Mouse (Mus musculus): Measurements from ENCODE around the gene Olfr1348. TPM values are rescaled to one million over a fixed set of nuclear protein-coding genes. Genes with fewer than 3 reads are reported as not detected.
"Not testable (repeated sequence)": the region's sequence is repeated elsewhere in the genome, so short reads cannot be mapped to it uniquely, and the experiment has no call there.

The Olfr1348 gene
- total and polyA plus RNA-seq, 2 experiments from 2014 or later, result not detected

- Histone ChIP-seq H3K4me2 (ENCODE audit: low read depth, low read length) (no peak within 1 kb of the TSS), H3K4me1 (ENCODE audit: control insufficient read depth, insufficient read depth) (no peaks in the 10 kb centered on the region), H3K36me3 (replicated peaks; ENCODE audit: control insufficient read depth, insufficient read depth, low read length) (no peaks in the 10 kb centered on the region), H3K9me3 (replicated peaks; ENCODE audit: control insufficient read depth, low read length) (peaks cover 3% of the 10 kb centered on the region), H3K27me3 (ENCODE audit: control insufficient read depth, insufficient read depth, low read length) (no peaks in the 10 kb centered on the region), H3K4me3 (ENCODE audit: low read depth, low read length) (no peak within 1 kb of the TSS), H3K9ac (replicated peaks; ENCODE audit: low read depth, low read length) (no peak within 1 kb of the TSS), H3K27ac (ENCODE audit: low read depth) (no peak within 1 kb of the TSS)
- TF ChIP-seq CTCF (IDR thresholded peaks at IDR 0.05; ENCODE audit: low read depth) (no peak), EP300 (IDR thresholded peaks at IDR 0.05; ENCODE audit: low read depth) (no peak)
- no peak for DNase-seq (ENCODE audit: low spot score)
- ATAC-seq (ENCODE audit: insufficient read depth, low read depth), result no peak
- 21% methylated on average over 2 of the region's 2 CpGs for WGBS
These were observed 21.7 kb downstream of the Olfr1348 start, which contains the start of gene Olfr5 for GRCm38 (mm10) chr7:6486841-6487240. Gene Olfr5 (minus strand): TSS chr7:6486941.

GRCm38 (mm10) chr7:6477633-6478032 lies 30.9 kb downstream of the Olfr1348 start:
- H3K36me3 ChIP-seq (replicated peaks; ENCODE audit: control insufficient read depth, insufficient read depth, low read length); H3K4me1 ChIP-seq (ENCODE audit: control insufficient read depth, insufficient read depth); H3K27me3 ChIP-seq (ENCODE audit: control insufficient read depth, insufficient read depth, low read length); H3K9ac ChIP-seq (replicated peaks; ENCODE audit: low read depth, low read length); H3K27ac ChIP-seq (ENCODE audit: low read depth); H3K9me3 ChIP-seq (replicated peaks; ENCODE audit: control insufficient read depth, low read length); H3K4me3 ChIP-seq (ENCODE audit: low read depth, low read length); H3K4me2 ChIP-seq (ENCODE audit: low read depth, low read length); DNase-seq (ENCODE audit: low spot score); ATAC-seq (ENCODE audit: insufficient read depth, low read depth): not testable (repeated sequence)
- WGBS, result 54% methylated on average over 2 of the region's 2 CpGs

- Histone ChIP-seq H3K36me3 (replicated peaks; ENCODE audit: control insufficient read depth, insufficient read depth, low read length) (no peaks in the 10 kb centered on the region), H3K27me3 (ENCODE audit: control insufficient read depth, insufficient read depth, low read length) (no peaks in the 10 kb centered on the region), H3K9ac (replicated peaks; ENCODE audit: low read depth, low read length) (no peak within 1 kb of the TSS), H3K4me3 (ENCODE audit: low read depth, low read length) (no peak within 1 kb of the TSS), H3K9me3 (replicated peaks; ENCODE audit: control insufficient read depth, low read length) (no peaks in the 10 kb centered on the region), H3K4me2 (ENCODE audit: low read depth, low read length) (no peak within 1 kb of the TSS), H3K27ac (ENCODE audit: low read depth) (no peak within 1 kb of the TSS), H3K4me1 (ENCODE audit: control insufficient read depth, insufficient read depth) (no peaks in the 10 kb centered on the region)
- DNase-seq (ENCODE audit: low spot score), result no peak
- TF ChIP-seq EP300 (IDR thresholded peaks at IDR 0.05; ENCODE audit: low read depth), result no peak
- ATAC-seq (ENCODE audit: insufficient read depth, low read depth), result no peak
These were observed 41.6 kb downstream of the Olfr1348 start, which contains the start of gene Olfr1346 for GRCm38 (mm10) chr7:6466951-6467350. Gene Olfr1346 (plus strand): TSS chr7:6467101.

DNA sequence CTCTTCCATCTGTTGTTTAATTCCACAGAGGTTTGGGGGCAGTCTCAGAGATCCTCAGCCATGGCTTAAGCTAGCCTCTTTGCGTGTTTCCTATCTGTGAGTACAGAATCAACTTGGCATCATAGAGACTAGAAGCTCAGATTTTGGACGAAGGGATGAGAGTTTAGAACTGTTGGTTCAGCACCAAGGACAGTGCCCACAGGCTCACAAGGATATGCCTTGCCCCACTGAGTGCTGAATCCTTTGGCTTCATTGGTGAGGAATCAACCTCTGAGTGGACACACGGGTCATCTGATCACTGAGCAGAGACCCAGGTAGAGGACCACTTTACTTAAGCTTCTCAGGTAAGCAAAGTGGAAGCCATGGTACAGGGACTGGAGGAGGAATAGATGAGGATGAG lies 52.1 kb downstream of the Olfr1348 start:
- no peaks in the 10 kb centered on the region for H3K4me1 ChIP-seq (ENCODE audit: control insufficient read depth, insufficient read depth)
- ATAC-seq (ENCODE audit: insufficient read depth, low read depth) (no peak), DNase-seq (ENCODE audit: low spot score) (no peak)
- H3K4me2 ChIP-seq (ENCODE audit: low read depth, low read length), result no peak overlapping the region
- no peaks in the 10 kb centered on the region for H3K36me3 ChIP-seq (replicated peaks; ENCODE audit: control insufficient read depth, insufficient read depth, low read length)
- no peak overlapping the region for H3K9ac ChIP-seq (replicated peaks; ENCODE audit: low read depth, low read length)
- H3K27me3 ChIP-seq (ENCODE audit: control insufficient read depth, insufficient read depth, low read length), result no peaks in the 10 kb centered on the region
- H3K27ac ChIP-seq (ENCODE audit: low read depth), result no peak overlapping the region
- H3K9me3 ChIP-seq (replicated peaks; ENCODE audit: control insufficient read depth, low read length), result no peaks in the 10 kb centered on the region
- WGBS, result 41% methylated on average over 3 of the region's 3 CpGs
- TF ChIP-seq CTCF (IDR thresholded peaks at IDR 0.05; ENCODE audit: low read depth) (no peak), EP300 (IDR thresholded peaks at IDR 0.05; ENCODE audit: low read depth) (no peak)
- no peak overlapping the region for H3K4me3 ChIP-seq (ENCODE audit: low read depth, low read length)

GRCm38 (mm10) chr7:6455868-6456267 lies 52.7 kb downstream of the Olfr1348 start, which contains the start of gene Olfr1336:
Gene Olfr1336 (plus strand): TSS chr7:6456168.
- no peak within 1 kb of the TSS for H3K4me2 ChIP-seq (ENCODE audit: low read depth, low read length)
- H3K27ac ChIP-seq (ENCODE audit: low read depth), result no peak within 1 kb of the TSS
- ATAC-seq (ENCODE audit: insufficient read depth, low read depth), result no peak
- no peaks in the 10 kb centered on the region for H3K9me3 ChIP-seq (replicated peaks; ENCODE audit: control insufficient read depth, low read length)
- DNase-seq (ENCODE audit: low spot score), result no peak
- H3K4me3 ChIP-seq (ENCODE audit: low read depth, low read length), result no peak within 1 kb of the TSS
- TF ChIP-seq EP300 (IDR thresholded peaks at IDR 0.05; ENCODE audit: low read depth) (no peak), CTCF (IDR thresholded peaks at IDR 0.05; ENCODE audit: low read depth) (no peak)
- H3K27me3 ChIP-seq (ENCODE audit: control insufficient read depth, insufficient read depth, low read length), result no peaks in the 10 kb centered on the region
- no peak within 1 kb of the TSS for H3K9ac ChIP-seq (replicated peaks; ENCODE audit: low read depth, low read length)
- no peaks in the 10 kb centered on the region for H3K4me1 ChIP-seq (ENCODE audit: control insufficient read depth, insufficient read depth)
- no peaks in the 10 kb centered on the region for H3K36me3 ChIP-seq (replicated peaks; ENCODE audit: control insufficient read depth, insufficient read depth, low read length)

Other genes starting within 250 kb of the Olfr1348 start
- 0.95 and 2.7 TPM in 2 replicates for gene Zfp667, start 222.2 kb downstream of the Olfr1348 start, total RNA-seq (2014; rRNA removed; ENCODE audit: low replicate concordance)
- gene Zfp667, start 222.2 kb downstream of the Olfr1348 start, polyA plus RNA-seq (2015; fragmentation: Nextera tagmentation; extraction: Ambion mirVana), result 3.3 and 4.7 TPM in 2 replicates
- 3.1 TPM in 1 of 2 replicates, not detected in the other for gene Zfp583, start 177.5 kb downstream of the Olfr1348 start, total RNA-seq (2014; rRNA removed; ENCODE audit: low replicate concordance)
- gene Zfp583, start 177.5 kb downstream of the Olfr1348 start, polyA plus RNA-seq (2015; fragmentation: Nextera tagmentation; extraction: Ambion mirVana), result 2.6 and 3.1 TPM in 2 replicates
- not detected in 2 replicates for gene Gm3854, start 165.0 kb downstream of the Olfr1348 start, total RNA-seq (2014; rRNA removed; ENCODE audit: low replicate concordance)
- 0.44 and 0.51 TPM in 2 replicates for gene Gm3854, start 165.0 kb downstream of the Olfr1348 start, polyA plus RNA-seq (2015; fragmentation: Nextera tagmentation; extraction: Ambion mirVana)
- gene Zfp78, start 145.5 kb downstream of the Olfr1348 start, total RNA-seq (2014; rRNA removed; ENCODE audit: low replicate concordance), result 0.11 TPM in 1 of 2 replicates, not detected in the other
- 0.94 and 1.3 TPM in 2 replicates for gene Zfp78, start 145.5 kb downstream of the Olfr1348 start, polyA plus RNA-seq (2015; fragmentation: Nextera tagmentation; extraction: Ambion mirVana)
- gene Zfp28, start 125.5 kb downstream of the Olfr1348 start, total RNA-seq (2014; rRNA removed; ENCODE audit: low replicate concordance), result 2.5 and 5.3 TPM in 2 replicates
- gene Zfp28, start 125.5 kb downstream of the Olfr1348 start, polyA plus RNA-seq (2015; fragmentation: Nextera tagmentation; extraction: Ambion mirVana), result 6.9 and 8.0 TPM in 2 replicates
- gene Smim17, start 110.0 kb downstream of the Olfr1348 start, total RNA-seq (2014; rRNA removed; ENCODE audit: low replicate concordance), result not detected in 2 replicates
- 0.12 and 0.21 TPM in 2 replicates for gene Smim17, start 110.0 kb downstream of the Olfr1348 start, polyA plus RNA-seq (2015; fragmentation: Nextera tagmentation; extraction: Ambion mirVana)
- gene Gm20715, start 98.5 kb downstream of the Olfr1348 start, total RNA-seq (2014; rRNA removed; ENCODE audit: low replicate concordance), result not detected in 2 replicates
- not detected in 2 replicates for gene Gm20715, start 98.5 kb downstream of the Olfr1348 start, polyA plus RNA-seq (2015; fragmentation: Nextera tagmentation; extraction: Ambion mirVana)
- gene Olfr1344, start 70.1 kb downstream of the Olfr1348 start, total RNA-seq (2014; rRNA removed; ENCODE audit: low replicate concordance), result not detected in 2 replicates
- gene Olfr1344, start 70.1 kb downstream of the Olfr1348 start, polyA plus RNA-seq (2015; fragmentation: Nextera tagmentation; extraction: Ambion mirVana), result not detected in 2 replicates
- gene Olfr1336, start 52.6 kb downstream of the Olfr1348 start, total RNA-seq (2014; rRNA removed; ENCODE audit: low replicate concordance), result not detected in 2 replicates
- gene Olfr1336, start 52.6 kb downstream of the Olfr1348 start, polyA plus RNA-seq (2015; fragmentation: Nextera tagmentation; extraction: Ambion mirVana), result not detected in 2 replicates
- not detected in 2 replicates for gene Olfr1346, start 41.6 kb downstream of the Olfr1348 start, total RNA-seq (2014; rRNA removed; ENCODE audit: low replicate concordance)
- gene Olfr1346, start 41.6 kb downstream of the Olfr1348 start, polyA plus RNA-seq (2015; fragmentation: Nextera tagmentation; extraction: Ambion mirVana), result not detected in 2 replicates
- gene Olfr5, start 21.8 kb downstream of the Olfr1348 start, total RNA-seq (2014; rRNA removed; ENCODE audit: low replicate concordance), result not detected in 2 replicates
- gene Olfr5, start 21.8 kb downstream of the Olfr1348 start, polyA plus RNA-seq (2015; fragmentation: Nextera tagmentation; extraction: Ambion mirVana), result not detected in 2 replicates
- gene Olfr1347, start 9.0 kb downstream of the Olfr1348 start, total RNA-seq (2014; rRNA removed; ENCODE audit: low replicate concordance), result not detected in 2 replicates
- not detected in 2 replicates for gene Olfr1347, start 9.0 kb downstream of the Olfr1348 start, polyA plus RNA-seq (2015; fragmentation: Nextera tagmentation; extraction: Ambion mirVana)
- not detected in 2 replicates for gene Olfr1349, start 14.2 kb upstream of the Olfr1348 start, total RNA-seq (2014; rRNA removed; ENCODE audit: low replicate concordance)
- not detected in 2 replicates for gene Olfr1349, start 14.2 kb upstream of the Olfr1348 start, polyA plus RNA-seq (2015; fragmentation: Nextera tagmentation; extraction: Ambion mirVana)
- not detected in 2 replicates for gene Olfr1350, start 56.1 kb upstream of the Olfr1348 start, total RNA-seq (2014; rRNA removed; ENCODE audit: low replicate concordance)
- gene Olfr1350, start 56.1 kb upstream of the Olfr1348 start, polyA plus RNA-seq (2015; fragmentation: Nextera tagmentation; extraction: Ambion mirVana), result not detected in 2 replicates
- 5.6 and 10.7 TPM in 2 replicates for gene Zim1, start 187.7 kb upstream of the Olfr1348 start, total RNA-seq (2014; rRNA removed; ENCODE audit: low replicate concordance)
- gene Zim1, start 187.7 kb upstream of the Olfr1348 start, polyA plus RNA-seq (2015; fragmentation: Nextera tagmentation; extraction: Ambion mirVana), result 1.3 and 1.6 TPM in 2 replicates
- gene Peg3, start 221.7 kb upstream of the Olfr1348 start, total RNA-seq (2014; rRNA removed; ENCODE audit: low replicate concordance), result 53.7 and 55.9 TPM in 2 replicates
- 26.3 and 28.5 TPM in 2 replicates for gene Peg3, start 221.7 kb upstream of the Olfr1348 start, polyA plus RNA-seq (2015; fragmentation: Nextera tagmentation; extraction: Ambion mirVana)
- gene Usp29, start 221.8 kb upstream of the Olfr1348 start, total RNA-seq (2014; rRNA removed; ENCODE audit: low replicate concordance), result 3.1 and 3.2 TPM in 2 replicates
- gene Usp29, start 221.8 kb upstream of the Olfr1348 start, polyA plus RNA-seq (2015; fragmentation: Nextera tagmentation; extraction: Ambion mirVana), result 1.7 and 2.2 TPM in 2 replicates

All from heart, postnatal 0 days (tissue).